Mouse (Mus musculus): Measurements from ENCODE around the gene Nup54. TPM values are rescaled to one million over a fixed set of nuclear protein-coding genes. Genes with fewer than 3 reads are reported as not detected.

Nup54 gene
- polyA plus RNA-seq, 1 experiment from 2014 or later, result 77.4 TPM

GRCm38 (mm10) chr5:92434070-92434469, 949 bp downstream of the Nup54 start:
- DNase-seq (ENCODE audit: low spot score) (peak; percentile 28), ATAC-seq (ENCODE audit: insufficient number of reproducible peaks, low FRiP score, low TSS enrichment, low read depth) (no peak)
- no peaks in the 10 kb centered on the region for H3K9me3 ChIP-seq (ENCODE audit: control insufficient read depth, low read length)
- H3K4me1 ChIP-seq (ENCODE audit: control insufficient read depth, insufficient read depth, low read length), result no peaks in the 10 kb centered on the region
- H3K9ac ChIP-seq (ENCODE audit: low read length), result peak overlapping the region; percentile 90
- H3K27ac ChIP-seq (replicated peaks; ENCODE audit: low read depth, low read length), result peak overlapping the region; percentile 76; the same call in 1 of the 2 replicates
- WGBS, result 2% methylated on average over 12 of the region's 12 CpGs
- H3K36me3 ChIP-seq (ENCODE audit: control insufficient read depth, insufficient read depth, low read length), result peaks cover 1% of the 10 kb centered on the region; the same call in 1 of the 2 replicates
- H3K4me2 ChIP-seq (ENCODE audit: low read depth, severe bottlenecking), result peak overlapping the region; percentile 78
- H3K27me3 ChIP-seq (ENCODE audit: control insufficient read depth, insufficient read depth, low read length), result no peaks in the 10 kb centered on the region
- peak overlapping the region; percentile 97 for H3K4me3 ChIP-seq (ENCODE audit: low read depth, low read length)

GRCm38 (mm10) chr5:92431611-92432010, 3.4 kb downstream of the Nup54 start:
- ATAC-seq (ENCODE audit: insufficient number of reproducible peaks, low FRiP score, low TSS enrichment, low read depth), result no peak
- no peak overlapping the region for H3K4me2 ChIP-seq (ENCODE audit: low read depth, severe bottlenecking)
- no peak overlapping the region for H3K27ac ChIP-seq (replicated peaks; ENCODE audit: low read depth, low read length)
- DNase-seq (ENCODE audit: low spot score), result no peak
- H3K4me1 ChIP-seq (ENCODE audit: control insufficient read depth, insufficient read depth, low read length), result no peaks in the 10 kb centered on the region
- peaks cover 17% of the 10 kb centered on the region for H3K36me3 ChIP-seq (ENCODE audit: control insufficient read depth, insufficient read depth, low read length)
- no peak overlapping the region for H3K4me3 ChIP-seq (ENCODE audit: low read depth, low read length)
- WGBS, result 86% methylated on average over 7 of the region's 7 CpGs
- no peak overlapping the region for H3K9ac ChIP-seq (ENCODE audit: low read length)
- H3K9me3 ChIP-seq (ENCODE audit: control insufficient read depth, low read length), result no peaks in the 10 kb centered on the region
- no peaks in the 10 kb centered on the region for H3K27me3 ChIP-seq (ENCODE audit: control insufficient read depth, insufficient read depth, low read length)

DNA sequence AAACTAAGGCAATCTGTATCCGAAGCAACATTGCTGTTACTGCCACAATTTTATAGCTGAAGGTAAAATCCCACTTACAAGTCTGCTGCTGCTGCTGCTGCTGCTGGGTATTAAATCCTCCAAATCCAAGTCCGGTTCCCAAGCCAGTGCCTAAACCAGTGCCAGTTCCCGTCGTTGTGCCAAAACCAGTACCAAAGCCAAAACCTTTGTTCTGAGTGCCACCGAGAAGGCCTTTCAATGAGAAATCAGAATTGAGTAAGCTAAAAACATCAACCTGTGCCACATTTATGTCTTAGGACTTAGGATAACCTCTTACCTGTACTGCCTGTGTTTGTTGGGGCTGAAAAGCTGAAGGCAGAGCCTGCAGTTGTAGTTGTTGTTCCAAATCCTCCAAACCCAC, 4.3 kb downstream of the Nup54 start:
- H3K9me3 ChIP-seq (ENCODE audit: control insufficient read depth, low read length), result no peaks in the 10 kb centered on the region
- H3K4me2 ChIP-seq (ENCODE audit: low read depth, severe bottlenecking), result no peak overlapping the region
- DNase-seq (ENCODE audit: low spot score) (no peak), ATAC-seq (ENCODE audit: insufficient number of reproducible peaks, low FRiP score, low TSS enrichment, low read depth) (no peak)
- H3K27ac ChIP-seq (replicated peaks; ENCODE audit: low read depth, low read length), result no peak overlapping the region
- WGBS, result 89% methylated on average over 5 of the region's 5 CpGs
- H3K4me3 ChIP-seq (ENCODE audit: low read depth, low read length), result no peak overlapping the region
- H3K9ac ChIP-seq (ENCODE audit: low read length), result no peak overlapping the region
- no peaks in the 10 kb centered on the region for H3K4me1 ChIP-seq (ENCODE audit: control insufficient read depth, insufficient read depth, low read length)
- H3K27me3 ChIP-seq (ENCODE audit: control insufficient read depth, insufficient read depth, low read length), result no peaks in the 10 kb centered on the region
- H3K36me3 ChIP-seq (ENCODE audit: control insufficient read depth, insufficient read depth, low read length), result peaks cover 17% of the 10 kb centered on the region

- WGBS, result 95% methylated on average over 11 of the region's 11 CpGs
- ATAC-seq (ENCODE audit: insufficient number of reproducible peaks, low FRiP score, low TSS enrichment, low read depth), result no peak
Measured at GRCm38 (mm10) chr5:92424126-92424525, 10.9 kb downstream of the Nup54 start.

DNA sequence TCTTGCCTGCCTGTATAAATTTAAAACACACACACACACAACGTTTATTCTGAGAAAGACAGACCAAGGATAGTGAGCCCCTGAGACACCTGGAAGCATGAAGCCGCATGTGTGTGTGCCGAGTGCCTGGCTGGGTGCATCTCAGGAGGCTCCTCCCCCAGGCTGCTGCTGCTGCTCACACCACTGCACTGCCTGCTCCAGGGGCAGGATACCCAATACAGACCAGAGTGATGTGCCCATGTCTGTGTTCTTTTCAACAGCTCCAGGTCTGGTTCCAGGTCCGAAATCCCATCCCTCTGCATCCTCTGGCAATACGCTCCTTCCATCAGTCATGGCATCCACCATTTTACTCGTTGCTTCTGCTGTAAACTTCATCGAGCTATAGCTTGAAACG, 21.0 kb downstream of the Nup54 start:
- H3K4me1 ChIP-seq (ENCODE audit: control insufficient read depth, insufficient read depth, low read length), result no peaks in the 10 kb centered on the region
- DNase-seq (ENCODE audit: low spot score), result no peak
- H3K27ac ChIP-seq (replicated peaks; ENCODE audit: low read depth, low read length), result no peak overlapping the region
- H3K9me3 ChIP-seq (ENCODE audit: control insufficient read depth, low read length), result no peaks in the 10 kb centered on the region
- ATAC-seq (ENCODE audit: insufficient number of reproducible peaks, low FRiP score, low TSS enrichment, low read depth), result no peak
- no peak overlapping the region for H3K9ac ChIP-seq (ENCODE audit: low read length)
- 89% methylated on average over 8 of the region's 8 CpGs for WGBS
- peaks cover 11% of the 10 kb centered on the region for H3K36me3 ChIP-seq (ENCODE audit: control insufficient read depth, insufficient read depth, low read length)
- H3K27me3 ChIP-seq (ENCODE audit: control insufficient read depth, insufficient read depth, low read length), result no peaks in the 10 kb centered on the region
- no peak overlapping the region for H3K4me2 ChIP-seq (ENCODE audit: low read depth, severe bottlenecking)
- H3K4me3 ChIP-seq (ENCODE audit: low read depth, low read length), result no peak overlapping the region

More at GRCm38 (mm10) chr5:92424126-92424525, 10.9 kb downstream of the Nup54 start:
- H3K4me2 ChIP-seq (ENCODE audit: low read depth, severe bottlenecking), result no peak overlapping the region
- H3K27me3 ChIP-seq (ENCODE audit: control insufficient read depth, insufficient read depth, low read length), result no peaks in the 10 kb centered on the region
- H3K36me3 ChIP-seq (ENCODE audit: control insufficient read depth, insufficient read depth, low read length), result peaks cover 30% of the 10 kb centered on the region
- H3K9me3 ChIP-seq (ENCODE audit: control insufficient read depth, low read length), result no peaks in the 10 kb centered on the region
- H3K9ac ChIP-seq (ENCODE audit: low read length), result no peak overlapping the region
- no peak for DNase-seq (ENCODE audit: low spot score)
- H3K27ac ChIP-seq (replicated peaks; ENCODE audit: low read depth, low read length), result no peak overlapping the region
- H3K4me1 ChIP-seq (ENCODE audit: control insufficient read depth, insufficient read depth, low read length), result no peaks in the 10 kb centered on the region
- no peak overlapping the region for H3K4me3 ChIP-seq (ENCODE audit: low read depth, low read length)

DNA sequence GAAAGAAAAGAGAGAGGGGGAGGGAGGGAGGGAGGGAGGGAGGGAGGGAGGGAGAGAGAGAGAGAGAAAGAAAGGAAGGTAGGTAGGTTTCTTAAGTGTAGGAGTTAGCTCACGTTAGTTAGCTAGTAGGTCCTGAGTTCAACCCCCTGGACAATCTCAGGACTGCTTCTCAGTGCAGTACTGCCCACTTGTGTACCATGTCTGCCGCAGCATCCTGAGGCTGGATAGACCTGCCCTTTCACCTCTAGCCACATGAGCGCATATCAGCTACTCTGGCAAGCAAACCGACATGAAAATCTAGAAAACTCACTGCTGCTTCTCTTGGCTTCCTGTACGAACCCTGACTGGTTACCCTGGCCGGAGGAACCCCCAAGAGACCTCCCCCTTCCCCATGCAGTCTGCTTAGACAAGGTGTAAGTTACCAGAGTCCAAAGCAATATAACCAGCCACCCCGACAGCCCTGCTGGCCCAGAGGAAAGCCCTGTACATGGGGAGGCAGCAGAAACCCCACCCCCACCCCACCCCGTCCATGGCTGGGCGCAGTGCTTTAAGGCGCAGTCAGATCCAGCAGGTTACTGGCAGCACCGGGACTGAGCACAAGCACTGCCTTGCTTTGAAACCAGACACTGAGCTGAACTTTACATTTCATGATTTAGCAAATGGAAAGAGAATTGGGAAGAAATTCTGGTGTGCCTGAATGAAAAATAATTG, 21.6 kb downstream of the Nup54 start:
- DNase-seq (ENCODE audit: low spot score) (no peak), ATAC-seq (ENCODE audit: insufficient number of reproducible peaks, low FRiP score, low TSS enrichment, low read depth) (no peak; the same call in 1 of the 2 replicates)
- WGBS, result 90% methylated on average over 11 of the region's 11 CpGs
- Histone ChIP-seq H3K27ac (replicated peaks; ENCODE audit: low read depth, low read length) (no peak overlapping the region), H3K9ac (ENCODE audit: low read length) (no peak overlapping the region), H3K4me2 (ENCODE audit: low read depth, severe bottlenecking) (no peak overlapping the region), H3K36me3 (ENCODE audit: control insufficient read depth, insufficient read depth, low read length) (peaks cover 11% of the 10 kb centered on the region), H3K9me3 (ENCODE audit: control insufficient read depth, low read length) (no peaks in the 10 kb centered on the region), H3K27me3 (ENCODE audit: control insufficient read depth, insufficient read depth, low read length) (no peaks in the 10 kb centered on the region), H3K4me3 (ENCODE audit: low read depth, low read length) (no peak overlapping the region), H3K4me1 (ENCODE audit: control insufficient read depth, insufficient read depth, low read length) (no peaks in the 10 kb centered on the region)

DNA sequence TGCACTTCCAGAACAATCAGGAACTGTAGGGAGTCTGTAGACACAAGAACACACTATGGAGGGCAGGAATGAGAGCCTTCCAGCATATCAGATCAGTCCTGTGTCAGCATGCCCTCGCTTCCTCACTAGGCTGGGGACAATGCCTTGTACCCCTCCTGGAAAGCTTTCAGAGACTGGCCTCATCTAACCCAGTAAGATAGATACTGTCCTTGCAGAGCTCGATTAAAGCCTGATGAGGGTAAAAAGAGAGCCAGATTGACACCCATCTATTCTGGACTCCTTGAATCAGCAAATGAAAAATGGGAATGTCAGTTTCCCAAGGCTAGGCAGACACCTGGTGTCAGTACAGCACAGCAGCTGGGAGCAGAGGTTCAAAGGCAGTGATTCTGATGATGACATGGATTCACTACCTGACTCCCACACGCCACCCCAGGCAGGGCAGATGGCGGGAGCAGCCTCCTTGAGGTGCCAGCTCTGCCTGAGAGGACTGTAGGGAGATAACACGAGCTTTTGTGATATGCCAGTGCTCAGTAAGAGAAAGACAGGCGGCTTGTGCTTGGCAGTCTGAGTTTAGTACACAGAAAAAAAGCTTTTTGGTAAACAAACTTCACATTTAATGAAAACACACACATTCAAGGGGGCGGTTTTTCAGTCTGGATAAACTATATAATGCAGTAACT, 23.4 kb downstream of the Nup54 start:
- DNase-seq (ENCODE audit: low spot score), result no peak
- WGBS, result 75% methylated on average over 7 of the region's 7 CpGs

GRCm38 (mm10) chr5:92410486-92410885, 24.5 kb downstream of the Nup54 start:
- no peaks in the 10 kb centered on the region for H3K9me3 ChIP-seq (ENCODE audit: control insufficient read depth, low read length)
- no peaks in the 10 kb centered on the region for H3K4me1 ChIP-seq (ENCODE audit: control insufficient read depth, insufficient read depth, low read length)
- H3K9ac ChIP-seq (ENCODE audit: low read length), result no peak overlapping the region
- H3K4me3 ChIP-seq (ENCODE audit: low read depth, low read length), result no peak overlapping the region
- H3K27ac ChIP-seq (replicated peaks; ENCODE audit: low read depth, low read length), result no peak overlapping the region
- H3K4me2 ChIP-seq (ENCODE audit: low read depth, severe bottlenecking), result no peak overlapping the region
- no peaks in the 10 kb centered on the region for H3K27me3 ChIP-seq (ENCODE audit: control insufficient read depth, insufficient read depth, low read length)
- H3K36me3 ChIP-seq (ENCODE audit: control insufficient read depth, insufficient read depth, low read length), result peaks cover 3% of the 10 kb centered on the region; the same call in 1 of the 2 replicates
- DNase-seq (ENCODE audit: low spot score) (no peak), ATAC-seq (ENCODE audit: insufficient number of reproducible peaks, low FRiP score, low TSS enrichment, low read depth) (no peak)
- WGBS, result 88% methylated on average over 5 of the region's 5 CpGs

More for the DNA sequence above, 23.4 kb downstream of the Nup54 start:
- no peak overlapping the region for H3K9ac ChIP-seq (ENCODE audit: low read length)
- H3K4me3 ChIP-seq (ENCODE audit: low read depth, low read length), result no peak overlapping the region
- ATAC-seq (ENCODE audit: insufficient number of reproducible peaks, low FRiP score, low TSS enrichment, low read depth), result no peak
- H3K27ac ChIP-seq (replicated peaks; ENCODE audit: low read depth, low read length), result no peak overlapping the region
- H3K4me2 ChIP-seq (ENCODE audit: low read depth, severe bottlenecking), result no peak overlapping the region
- H3K36me3 ChIP-seq (ENCODE audit: control insufficient read depth, insufficient read depth, low read length), result peaks cover 5% of the 10 kb centered on the region
- H3K4me1 ChIP-seq (ENCODE audit: control insufficient read depth, insufficient read depth, low read length), result no peaks in the 10 kb centered on the region
- no peaks in the 10 kb centered on the region for H3K9me3 ChIP-seq (ENCODE audit: control insufficient read depth, low read length)
- no peaks in the 10 kb centered on the region for H3K27me3 ChIP-seq (ENCODE audit: control insufficient read depth, insufficient read depth, low read length)
